Mouse (Mus musculus): ENCODE measurements around the gene Gm1140. TPM values are rescaled to one million over a fixed set of nuclear protein-coding genes. Genes with fewer than 3 reads are reported as not detected.

Gene Gm1140
- not detected for polyA plus RNA-seq (2017; shearing (Covaris generic))

DNA sequence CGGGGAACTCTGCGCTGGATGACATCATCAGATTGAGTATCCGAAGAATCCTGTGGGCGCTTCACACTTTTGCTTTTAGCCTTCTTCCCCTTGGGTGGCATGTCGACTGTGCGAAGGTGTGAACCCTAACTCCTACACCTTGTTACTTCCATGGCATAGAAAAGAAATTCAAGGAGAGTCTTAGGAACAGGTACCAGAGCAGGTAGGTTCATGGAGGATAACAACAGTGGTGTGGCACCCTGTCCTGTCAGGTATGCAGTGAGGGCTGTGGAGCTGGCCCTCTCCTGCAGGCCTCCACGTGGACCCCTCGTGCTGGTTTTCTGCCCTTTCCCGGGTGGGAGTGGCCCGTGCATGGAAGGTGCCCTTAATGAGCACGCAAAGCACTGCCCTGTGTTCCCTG, at the start of gene Gm1140:
TSS of gene Gm1140 (minus strand) at position 101 of the 400 bp plus-strand sequence.

DNA sequence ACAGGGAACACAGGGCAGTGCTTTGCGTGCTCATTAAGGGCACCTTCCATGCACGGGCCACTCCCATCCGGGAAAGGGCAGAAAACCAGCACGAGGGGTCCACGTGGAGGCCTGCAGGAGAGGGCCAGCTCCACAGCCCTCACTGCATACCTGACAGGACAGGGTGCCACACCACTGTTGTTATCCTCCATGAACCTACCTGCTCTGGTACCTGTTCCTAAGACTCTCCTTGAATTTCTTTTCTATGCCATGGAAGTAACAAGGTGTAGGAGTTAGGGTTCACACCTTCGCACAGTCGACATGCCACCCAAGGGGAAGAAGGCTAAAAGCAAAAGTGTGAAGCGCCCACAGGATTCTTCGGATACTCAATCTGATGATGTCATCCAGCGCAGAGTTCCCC, 2.0 kb upstream of the Gm1140 start, which contains the start of gene Gm14692:
TSS of gene Gm14692 (plus strand) at position 301 of the 400 bp plus-strand sequence.

Other genes starting within 250 kb of the Gm1140 start
- not detected for gene Gm14692, start 2.1 kb upstream of the Gm1140 start, polyA plus RNA-seq (2017; shearing (Covaris generic))
- not detected for gene 4933436I01Rik, start 227.9 kb upstream of the Gm1140 start, polyA plus RNA-seq (2017; shearing (Covaris generic))